Mouse (Mus musculus): ENCODE data around the gene Rassf7. TPM values are rescaled to one million over a fixed set of nuclear protein-coding genes. Genes with fewer than 3 reads are reported as not detected.

Rassf7 gene
- total and polyA plus RNA-seq, 3 experiments, result 7.0 to 9.5 TPM; not detected in 1

DNA sequence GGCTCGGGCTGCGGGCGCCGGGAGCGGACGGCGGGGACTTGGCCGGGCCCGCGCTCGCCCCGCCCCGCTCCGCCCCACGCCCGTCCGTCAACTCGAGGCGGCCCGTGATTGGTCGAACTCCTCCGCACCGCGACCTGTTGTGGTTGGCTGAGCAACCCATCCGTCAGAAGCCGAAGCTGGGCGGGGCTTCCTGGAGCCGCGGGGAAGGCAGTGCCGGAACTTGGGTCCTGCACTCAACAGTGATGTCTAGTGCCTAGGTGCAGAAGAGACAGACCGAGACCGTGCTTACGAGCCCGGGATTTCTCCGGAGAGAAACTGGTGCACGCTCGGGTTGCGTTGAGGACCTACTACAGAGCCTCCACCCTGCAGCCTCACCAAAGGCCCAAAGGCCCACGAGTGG, 21.7 kb upstream of the Rassf7 start, which contains the start of the genes Hras and Lrrc56:
Gene Hras, minus strand, starts transcription at position 58 of the 400 bp plus-strand sequence.
Gene Lrrc56, plus strand, starts transcription at position 210 of the 400 bp plus-strand sequence.
- Histone ChIP-seq H3K36me3 (ENCODE audit: control insufficient read depth in 1 of 2, insufficient read depth in 2 of 2, low read length in 2 of 2) (peaks cover 2 to 18% of the 10 kb centered on the region in 2 experiments; a peak in 3 of 4 replicates), H3K27me3 (ENCODE audit: control insufficient read depth in 1 of 2, insufficient read depth in 2 of 2, low read length in 2 of 2) (no peaks in the 10 kb centered on the region), H3K27ac (ENCODE audit: control insufficient read depth, low read depth, low read length) (peak within 1 kb of the TSS; percentile 76), H3K9ac (ENCODE audit: control insufficient read depth, low read depth, low read length, poor library complexity, severe bottlenecking) (peak within 1 kb of the TSS; percentile 97), H3K79me2 (ENCODE audit: control insufficient read depth, insufficient read depth, low read length, poor library complexity) (peaks cover 12% of the 10 kb centered on the region), H3K4me3 (ENCODE audit: control insufficient read depth in 1 of 2, insufficient read depth in 1 of 2, low read depth in 2 of 2, low read length in 2 of 2) (peak within 1 kb of the TSS; percentile 96), H3K9me3 (replicated peaks; ENCODE audit: insufficient read depth, low read length) (no peaks in the 10 kb centered on the region), H3K4me1 (ENCODE audit: control insufficient read depth in 1 of 2, insufficient read depth in 2 of 2, low read length in 2 of 2) (peaks cover 6 to 29% of the 10 kb centered on the region in 2 experiments; a peak in 3 of 4 replicates)
- DNase-seq (ENCODE audit: low read depth, low spot score), result peak; percentile 99
- no peak for TF ChIP-seq ZC3H11A (IDR thresholded peaks at IDR 0.05; ENCODE audit: low read depth, low read length)
- TF ChIP-seq SMC3 (IDR thresholded peaks at IDR 0.05; ENCODE audit: low read depth, low read length), result no peak
- peak; percentile 30; the same call in 1 of the 2 replicates for TF ChIP-seq CHD2 (IDR thresholded peaks at IDR 0.05; ENCODE audit: low read length)
- TF ChIP-seq HCFC1 (IDR thresholded peaks at IDR 0.05; ENCODE audit: low read depth, low read length), result peak; percentile 71
- TF ChIP-seq NELFE (IDR thresholded peaks at IDR 0.05; ENCODE audit: low read depth, low read length), result peak; percentile 87
- TF ChIP-seq POLR2AphosphoS2 (IDR thresholded peaks at IDR 0.05; ENCODE audit: low read length), result peak; percentile 79
- no peak for TF ChIP-seq EP300 (IDR thresholded peaks at IDR 0.05; ENCODE audit: low read depth in 1 of 2, low read length in 2 of 2)
- TF ChIP-seq TCF12 (IDR thresholded peaks at IDR 0.05; ENCODE audit: low read depth, low read length), result peak; percentile 70
- peak; percentile 61 to 88 for TF ChIP-seq POLR2A (IDR thresholded peaks at IDR 0.05; ENCODE audit: control insufficient read depth in 1 of 2, insufficient read depth in 1 of 2, low read depth in 1 of 2, low read length in 2 of 2, poor library complexity in 1 of 2)
- TF ChIP-seq ZMIZ1 (IDR thresholded peaks at IDR 0.05; ENCODE audit: low read depth, low read length), result peak; percentile 90
- TF ChIP-seq TBP (IDR thresholded peaks at IDR 0.05; ENCODE audit: low read depth, low read length), result peak; percentile 79
- 0 out of 2 replicates have a peak, but pooled peaks have one; percentile 12 for TF ChIP-seq NRF1 (IDR thresholded peaks at IDR 0.05; ENCODE audit: insufficient read depth, low read depth, low read length, poor library complexity, severe bottlenecking)
- peak; percentile 86 for TF ChIP-seq ELF1 (IDR thresholded peaks at IDR 0.05; ENCODE audit: low read depth, low read length)
- TF ChIP-seq SIN3A (IDR thresholded peaks at IDR 0.05; ENCODE audit: low read length), result peak; percentile 51; the same call in 1 of the 2 replicates

DNA sequence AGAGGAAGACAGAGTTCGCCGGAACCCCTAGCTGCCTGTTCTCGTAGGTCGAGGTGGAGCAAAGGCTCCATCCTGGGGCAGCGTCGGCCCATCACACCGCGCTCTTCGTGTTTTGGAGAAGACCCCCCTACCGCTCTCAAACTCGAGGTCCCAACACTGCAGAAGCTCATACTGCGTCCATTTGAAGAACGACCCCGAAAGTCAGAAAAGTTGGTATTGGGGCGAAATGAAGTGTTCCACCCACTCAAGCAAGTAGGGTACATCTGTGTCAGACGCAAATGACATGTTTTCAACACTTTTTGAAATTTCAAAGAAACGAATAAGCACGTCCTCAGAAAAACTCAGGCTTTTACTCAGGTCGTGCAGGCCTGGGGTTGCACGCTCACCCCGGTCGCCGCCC, 21.3 kb upstream of the Rassf7 start:
- no peak for DNase-seq (ENCODE audit: low read depth, low spot score)
- TF ChIP-seq MAZ (IDR thresholded peaks at IDR 0.05; ENCODE audit: low read depth, low read length) (0 out of 2 replicates have a peak, but pooled peaks have one; percentile 9), SIN3A (IDR thresholded peaks at IDR 0.05; ENCODE audit: low read length) (no peak; the same call in 1 of the 2 replicates), NRF1 (IDR thresholded peaks at IDR 0.05; ENCODE audit: insufficient read depth, low read depth, low read length, poor library complexity, severe bottlenecking) (no peak), SMC3 (IDR thresholded peaks at IDR 0.05; ENCODE audit: low read depth, low read length) (no peak), MAFK (IDR thresholded peaks at IDR 0.05; ENCODE audit: borderline replicate concordance, low read depth, low read length) (no peak), KAT2A (conservative IDR thresholded peaks at IDR 0.05; ENCODE audit: low read depth, low read length) (no peak), E2F4 (IDR thresholded peaks at IDR 0.05; ENCODE audit: borderline replicate concordance, low read depth, low read length) (no peak), MYC (IDR thresholded peaks at IDR 0.05; ENCODE audit: low read depth, low read length) (0 out of 2 replicates have a peak, but pooled peaks have one; percentile 51), USF1 (IDR thresholded peaks at IDR 0.05; ENCODE audit: low read depth, low read length) (no peak), NELFE (IDR thresholded peaks at IDR 0.05; ENCODE audit: low read depth, low read length) (peak; percentile 38)
- H3K9me3 ChIP-seq (replicated peaks; ENCODE audit: insufficient read depth, low read length), result no peaks in the 10 kb centered on the region
- H3K4me3 ChIP-seq (ENCODE audit: control insufficient read depth in 1 of 2, insufficient read depth in 1 of 2, low read depth in 2 of 2, low read length in 2 of 2), result peak overlapping the region; percentile 57 to 90
- peak overlapping the region; percentile 82 for H3K9ac ChIP-seq (ENCODE audit: control insufficient read depth, low read depth, low read length, poor library complexity, severe bottlenecking)
- H3K27me3 ChIP-seq (ENCODE audit: control insufficient read depth in 1 of 2, insufficient read depth in 2 of 2, low read length in 2 of 2), result no peaks in the 10 kb centered on the region
- H3K79me2 ChIP-seq (ENCODE audit: control insufficient read depth, insufficient read depth, low read length, poor library complexity), result peaks cover 12% of the 10 kb centered on the region
- H3K4me1 ChIP-seq (ENCODE audit: control insufficient read depth in 1 of 2, insufficient read depth in 2 of 2, low read length in 2 of 2), result peaks cover 6 to 29% of the 10 kb centered on the region in 2 experiments; a peak in 3 of 4 replicates
- peak overlapping the region; percentile 76 for H3K27ac ChIP-seq (ENCODE audit: control insufficient read depth, low read depth, low read length)
- peaks cover 2 to 18% of the 10 kb centered on the region in 2 experiments; a peak in 3 of 4 replicates for H3K36me3 ChIP-seq (ENCODE audit: control insufficient read depth in 1 of 2, insufficient read depth in 2 of 2, low read length in 2 of 2)
